Mouse (Mus musculus): Measurements from ENCODE around the gene Tmem88b. TPM values are rescaled to one million over a fixed set of nuclear protein-coding genes. Genes with fewer than 3 reads are reported as not detected.

The Tmem88b gene
- not detected in 4 replicates for total RNA-seq (2023)

GRCm38 (mm10) chr4:155785819-155786218 lies at the start of gene Tmem88b:
TSS of gene Tmem88b (minus strand) at chr4:155785874.

DNA sequence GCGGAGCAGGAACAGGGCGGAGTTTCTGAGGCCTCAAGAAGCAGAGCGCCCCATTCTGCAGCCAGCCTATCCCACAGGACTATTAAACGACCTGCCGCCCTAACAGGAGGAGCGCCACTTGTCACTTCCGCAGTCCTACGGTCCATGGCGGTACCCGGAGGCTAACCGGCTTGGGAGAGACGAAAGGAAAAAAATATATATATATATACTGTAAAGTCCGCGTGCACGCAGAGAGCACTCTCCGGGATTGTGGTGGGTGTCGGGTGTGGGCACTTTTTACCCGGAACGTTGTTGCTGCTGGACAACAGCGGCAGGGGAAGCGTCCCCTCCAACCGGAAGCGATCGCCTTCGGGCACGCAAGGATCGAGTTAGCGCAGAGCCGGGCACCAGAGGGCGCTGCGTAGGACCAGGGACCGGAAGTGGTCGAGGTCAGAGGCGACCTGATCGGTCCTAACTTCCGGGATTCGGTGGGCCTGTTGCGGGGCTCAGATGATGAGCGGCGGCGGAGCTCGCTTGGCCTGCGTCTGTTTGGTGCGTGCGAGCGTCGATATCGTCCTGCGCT lies 45.6 kb upstream of the Tmem88b start, which contains the start of gene Aurkaip1:
Gene Aurkaip1 (plus strand): TSS at position 68 of the 562 bp plus-strand sequence.

DNA sequence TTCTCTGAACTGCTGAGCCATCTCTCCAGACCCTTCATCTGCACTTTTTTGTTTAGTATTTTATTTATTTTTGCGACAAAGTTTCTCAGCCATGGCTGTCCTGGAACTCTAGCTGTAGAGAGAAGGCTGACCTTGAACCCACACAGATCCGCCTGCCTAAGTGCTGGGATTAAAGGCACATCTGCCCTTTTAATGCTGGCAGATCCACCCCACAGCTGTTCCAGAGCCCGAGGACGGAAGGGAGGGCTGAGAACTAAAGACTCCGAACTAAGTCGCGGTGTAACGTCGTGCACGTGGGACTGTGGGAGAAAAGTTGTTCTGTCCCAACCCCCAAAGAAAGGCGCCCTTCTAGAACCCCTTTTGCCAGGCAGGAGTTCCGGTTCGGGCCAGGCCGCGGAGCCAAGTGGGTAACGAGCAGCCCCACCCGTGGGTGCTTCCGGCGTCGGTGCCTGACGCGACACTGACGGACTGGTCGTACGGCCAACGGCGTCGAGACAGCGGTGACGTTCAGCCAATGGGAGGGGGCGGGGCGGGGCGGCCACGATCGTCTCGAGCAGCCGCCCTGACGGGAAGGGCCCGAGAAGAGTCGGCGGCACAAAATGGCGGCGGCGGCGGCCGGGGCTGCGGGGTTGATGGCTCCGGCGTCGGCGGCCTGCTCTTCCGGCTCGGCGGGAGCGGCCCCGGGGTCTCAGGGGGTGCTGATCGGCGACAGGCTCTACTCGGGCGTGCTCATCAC lies 26.4 kb upstream of the Tmem88b start, which contains the start of gene Ccnl2:
Gene Ccnl2 (plus strand): TSS at position 561 of the 736 bp plus-strand sequence.

GRCm38 (mm10) chr4:155802741-155803339 lies 17.2 kb upstream of the Tmem88b start, which contains the start of gene Mrpl20:
TSS of gene Mrpl20 (plus strand) at chr4:155802878.

GRCm38 (mm10) chr4:155790021-155790489 lies 4.4 kb upstream of the Tmem88b start, which contains the start of gene Ankrd65:
TSS of gene Ankrd65 (plus strand) at chr4:155790439.

DNA sequence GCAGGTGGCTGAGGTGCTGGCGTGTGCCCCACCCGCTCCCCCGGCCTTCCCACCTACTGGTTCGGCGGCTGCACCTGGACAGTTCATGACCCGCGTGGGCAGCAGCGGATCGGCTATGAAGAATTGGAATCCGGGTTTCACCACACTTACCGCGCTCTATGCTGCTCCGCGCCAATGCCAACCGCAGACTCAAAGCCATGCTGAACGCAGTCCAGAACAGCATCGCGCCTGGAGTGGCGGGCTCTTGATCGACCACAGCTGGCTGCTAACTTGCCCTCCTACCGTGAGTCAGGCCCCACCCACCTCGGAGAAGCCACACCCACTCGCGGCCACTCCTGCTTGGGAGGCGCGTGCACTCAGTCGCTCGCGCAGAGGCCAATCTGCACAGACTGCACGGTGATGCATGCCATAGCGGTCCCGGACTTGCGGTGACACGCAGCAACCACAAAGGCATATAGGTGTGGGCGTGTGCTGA lies 11.4 kb downstream of the Tmem88b start, which contains the start of gene Vwa1:
Gene Vwa1 (minus strand): TSS at position 419 of the 475 bp plus-strand sequence.

DNA sequence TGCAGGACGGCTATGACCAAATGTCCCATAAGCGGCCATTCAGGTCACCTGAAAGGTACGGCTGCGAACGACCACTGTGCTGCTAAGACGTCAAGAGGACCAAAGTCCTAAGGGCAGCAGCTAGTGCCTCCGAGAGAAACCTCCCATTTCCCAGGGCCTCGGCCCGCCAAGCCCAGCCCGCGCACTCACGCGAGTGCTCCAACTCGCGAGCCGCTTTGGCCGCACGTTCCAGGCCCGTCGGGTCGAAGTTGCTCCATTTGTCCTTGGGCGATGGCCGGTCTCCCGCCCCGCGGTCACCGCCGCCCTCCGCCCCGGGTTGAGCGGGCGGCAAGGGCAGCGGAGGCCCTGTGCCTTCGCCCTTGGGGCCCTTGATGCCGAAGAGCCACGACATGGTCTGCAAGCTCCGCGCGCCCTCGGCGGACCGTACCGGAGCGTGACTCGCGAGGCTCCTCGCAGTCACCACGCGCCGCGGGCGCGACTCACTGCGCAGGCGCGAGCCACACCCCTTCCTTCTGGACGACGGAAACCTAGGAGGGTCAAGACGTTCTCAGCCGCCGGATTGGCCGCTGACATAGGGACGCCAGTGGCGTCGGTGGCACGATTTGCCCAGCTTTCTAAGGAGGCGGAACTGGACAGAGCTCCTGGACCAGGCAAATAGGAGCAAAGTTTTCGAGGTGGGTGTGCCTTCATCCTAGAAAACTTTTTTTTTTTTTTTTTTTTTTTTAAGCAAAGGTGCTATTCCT lies 24.9 kb downstream of the Tmem88b start, which contains the start of gene Atad3a:
Gene Atad3a (minus strand): TSS at position 481 of the 743 bp plus-strand sequence.

GRCm38 (mm10) chr4:155734350-155734941 lies 51.2 kb downstream of the Tmem88b start, which contains the start of gene Tmem240:
TSS of gene Tmem240 (plus strand) at chr4:155734800.

Other genes starting within 250 kb of the Tmem88b start
- gene Nadk, start 223.5 kb downstream of the Tmem88b start, total RNA-seq (2023): 45.9 to 60.5 TPM (median 47.9 TPM) in 4 replicates
- 29.8 to 32.3 TPM (median 30.3 TPM) in 4 replicates for gene Slc35e2, start 184.5 kb downstream of the Tmem88b start, total RNA-seq (2023)
- 154 to 176 TPM (median 160 TPM) in 4 replicates for gene Cdk11b, start 161.0 kb downstream of the Tmem88b start, total RNA-seq (2023)
- gene Gm10563, start 140.5 kb downstream of the Tmem88b start, total RNA-seq (2023): not detected in 4 replicates
- not detected in 4 replicates for gene Mmp23, start 132.5 kb downstream of the Tmem88b start, total RNA-seq (2023)
- 32.6 to 38.9 TPM (median 36.1 TPM) in 4 replicates for gene Mib2, start 116.7 kb downstream of the Tmem88b start, total RNA-seq (2023)
- 3.5 to 4.2 TPM (median 3.5 TPM) in 4 replicates for gene Fndc10, start 91.5 kb downstream of the Tmem88b start, total RNA-seq (2023)
- gene Ssu72, start 81.1 kb downstream of the Tmem88b start, total RNA-seq (2023): 73.6 to 87.0 TPM (median 79.3 TPM) in 4 replicates
- 0.27 to 0.60 TPM (median 0.51 TPM) in 4 replicates for gene Tmem240, start 51.1 kb downstream of the Tmem88b start, total RNA-seq (2023)
- gene Atad3a, start 24.8 kb downstream of the Tmem88b start, total RNA-seq (2023): 43.7 to 60.2 TPM (median 50.2 TPM) in 4 replicates
- 0.14 TPM in 1 of 4 replicates, not detected in the others for gene Vwa1, start 11.2 kb downstream of the Tmem88b start, total RNA-seq (2023)
- not detected in 4 replicates for gene Ankrd65, start 4.6 kb upstream of the Tmem88b start, total RNA-seq (2023)
- gene Mrpl20, start 17.0 kb upstream of the Tmem88b start, total RNA-seq (2023): 33.6 to 45.8 TPM (median 44.3 TPM) in 4 replicates
- gene Ccnl2, start 26.6 kb upstream of the Tmem88b start, total RNA-seq (2023): 218 to 240 TPM (median 224 TPM) in 4 replicates
- 68.9 to 81.9 TPM (median 72.2 TPM) in 4 replicates for gene Aurkaip1, start 45.4 kb upstream of the Tmem88b start, total RNA-seq (2023)
- gene Mxra8, start 53.8 kb upstream of the Tmem88b start, total RNA-seq (2023): 7.0 to 12.1 TPM (median 9.7 TPM) in 4 replicates
- gene Dvl1, start 61.5 kb upstream of the Tmem88b start, total RNA-seq (2023): 70.4 to 73.0 TPM (median 71.2 TPM) in 4 replicates
- 0.47 to 1.2 TPM (median 1.0 TPM) in 4 replicates for gene Tas1r3, start 77.5 kb upstream of the Tmem88b start, total RNA-seq (2023)
- 8.7 to 10.9 TPM (median 9.2 TPM) in 4 replicates for gene Cptp, start 83.6 kb upstream of the Tmem88b start, total RNA-seq (2023)
- 40.8 to 62.5 TPM (median 53.3 TPM) in 4 replicates for gene Ints11, start 83.7 kb upstream of the Tmem88b start, total RNA-seq (2023)
- gene Pusl1, start 105.9 kb upstream of the Tmem88b start, total RNA-seq (2023): 20.2 to 29.6 TPM (median 25.4 TPM) in 4 replicates
- 56.9 to 83.6 TPM (median 66.9 TPM) in 4 replicates for gene Acap3, start 105.9 kb upstream of the Tmem88b start, total RNA-seq (2023)
- gene Ube2j2, start 158.0 kb upstream of the Tmem88b start, total RNA-seq (2023): 108 to 126 TPM (median 115 TPM) in 4 replicates
- gene C1qtnf12, start 176.4 kb upstream of the Tmem88b start, total RNA-seq (2023): 1.3 to 4.5 TPM (median 2.2 TPM) in 4 replicates
- gene B3galt6, start 206.8 kb upstream of the Tmem88b start, total RNA-seq (2023): 2.3 to 2.6 TPM (median 2.6 TPM) in 4 replicates
- 113 to 137 TPM (median 123 TPM) in 4 replicates for gene Sdf4, start 207.0 kb upstream of the Tmem88b start, total RNA-seq (2023)
- 7.1 to 10.8 TPM (median 9.4 TPM) in 4 replicates for gene Tnfrsf4, start 228.0 kb upstream of the Tmem88b start, total RNA-seq (2023)
- gene Tnfrsf18, start 240.3 kb upstream of the Tmem88b start, total RNA-seq (2023): 11.4 to 20.8 TPM (median 16.6 TPM) in 4 replicates

All from B cell, adult 62 days (primary cell).